Mouse (Mus musculus): ENCODE measurements at regions not wholly inside any gene's neighbourhood (a gene's known extent, or its start where the extent isn't known, plus 50 kb on each side); places are given as distances from the start of the nearest gene placed in this dataset.

DNA sequence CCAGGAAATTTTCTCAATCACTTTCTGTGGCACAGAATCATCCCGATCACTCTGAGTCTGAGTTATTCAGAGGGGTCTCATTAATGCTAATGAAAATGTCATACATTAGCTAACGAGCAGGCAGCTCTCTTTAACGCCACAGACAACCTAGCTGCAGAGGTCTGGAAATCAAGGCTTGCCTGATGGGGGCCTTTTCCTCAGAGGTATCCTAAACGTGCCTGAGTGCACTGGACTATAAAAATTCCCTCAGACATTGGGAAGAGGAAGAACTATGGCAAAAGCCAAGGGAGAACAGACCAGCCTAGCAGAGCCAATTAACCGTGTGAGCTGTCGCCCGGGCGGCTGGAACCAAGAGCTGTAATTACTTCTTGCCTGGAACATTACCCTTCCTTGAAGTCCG, 245.5 kb downstream of the Adgra3 start:
- Histone ChIP-seq H3K27me3 (ENCODE audit: control insufficient read depth) (no peaks in the 10 kb centered on the region), H3K4me1 (ENCODE audit: control insufficient read depth) (no peaks in the 10 kb centered on the region), H3K4me3 (replicated peaks) (no peak overlapping the region), H3K36me3 (ENCODE audit: control insufficient read depth) (no peaks in the 10 kb centered on the region), H3K9me3 (ENCODE audit: control insufficient read depth, low read length) (no peaks in the 10 kb centered on the region)
- TF ChIP-seq GATA1 (IDR thresholded peaks at IDR 0.05; ENCODE audit: low read length) (no peak), TAL1 (IDR thresholded peaks at IDR 0.05; ENCODE audit: low read length) (no peak)

DNA sequence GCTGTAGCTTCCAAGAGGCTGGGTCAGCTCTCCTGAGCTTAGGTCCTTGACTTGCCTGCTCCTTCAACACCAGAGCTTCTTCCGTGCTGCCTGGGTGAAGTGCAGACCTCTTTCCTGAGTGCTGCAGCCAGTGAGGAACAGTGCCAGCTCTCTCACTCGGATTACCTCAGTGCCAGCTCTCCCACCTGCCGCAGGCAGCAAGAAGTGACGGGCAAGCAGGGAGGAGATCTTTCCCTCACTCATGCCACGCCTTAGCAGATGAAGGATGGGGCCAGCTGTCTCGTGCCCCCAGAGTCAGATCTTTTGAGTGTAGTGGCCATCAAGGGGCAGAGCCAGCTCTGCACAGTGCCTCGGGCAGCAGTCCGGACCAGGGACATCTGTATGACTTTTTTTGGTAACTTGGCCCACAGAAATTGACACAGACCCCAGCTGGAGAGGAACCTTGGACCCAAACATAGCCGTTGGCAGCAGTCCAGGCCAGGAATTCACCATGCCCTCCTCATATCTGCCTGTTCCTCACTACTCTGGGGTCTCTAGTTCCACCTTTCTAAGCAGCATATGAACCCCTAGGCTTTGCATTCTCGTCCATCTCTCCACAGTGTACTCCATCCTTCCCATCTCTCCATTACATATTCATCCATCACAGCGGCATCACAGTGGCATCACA, 263.9 kb upstream of the Kcnip4 start:
- no peaks in the 10 kb centered on the region for H3K36me3 ChIP-seq (ENCODE audit: control insufficient read depth)
- H3K4me3 ChIP-seq (replicated peaks) = no peak overlapping the region
- no peaks in the 10 kb centered on the region for H3K4me1 ChIP-seq (ENCODE audit: control insufficient read depth)
- TF ChIP-seq TAL1 (IDR thresholded peaks at IDR 0.05; ENCODE audit: low read length) (no peak), GATA1 (IDR thresholded peaks at IDR 0.05; ENCODE audit: low read length) (no peak)
- no peaks in the 10 kb centered on the region for H3K27me3 ChIP-seq (ENCODE audit: control insufficient read depth)
- peaks cover 6% of the 10 kb centered on the region for H3K9me3 ChIP-seq (ENCODE audit: control insufficient read depth, low read length)

DNA sequence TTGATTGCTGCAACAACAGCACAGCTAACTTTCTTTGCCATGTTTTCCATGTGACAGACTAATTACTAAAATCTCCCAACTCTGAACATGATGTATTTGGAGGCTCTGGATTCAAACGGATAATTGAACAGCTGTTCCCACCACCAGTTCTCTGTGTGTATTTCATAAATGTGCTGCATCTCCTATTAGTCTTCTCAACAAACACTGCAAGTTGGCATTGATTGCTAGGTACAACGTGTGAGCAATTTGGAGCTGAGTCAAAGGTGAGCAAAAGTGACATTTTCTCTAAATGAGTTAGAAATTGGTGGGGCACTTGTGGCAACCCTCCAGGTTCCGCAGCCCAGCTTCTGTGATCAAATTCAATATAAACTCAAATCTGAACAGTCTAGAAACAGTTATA, 259.0 kb upstream of the Kcnip4 start:
- Histone ChIP-seq H3K27me3 (ENCODE audit: control insufficient read depth) (no peaks in the 10 kb centered on the region), H3K4me1 (ENCODE audit: control insufficient read depth) (no peaks in the 10 kb centered on the region), H3K4me3 (replicated peaks) (no peak overlapping the region), H3K36me3 (ENCODE audit: control insufficient read depth) (no peaks in the 10 kb centered on the region), H3K9me3 (ENCODE audit: control insufficient read depth, low read length) (peaks cover 6% of the 10 kb centered on the region)
- TF ChIP-seq TAL1 (IDR thresholded peaks at IDR 0.05; ENCODE audit: low read length) (no peak), GATA1 (IDR thresholded peaks at IDR 0.05; ENCODE audit: low read length) (no peak)

DNA sequence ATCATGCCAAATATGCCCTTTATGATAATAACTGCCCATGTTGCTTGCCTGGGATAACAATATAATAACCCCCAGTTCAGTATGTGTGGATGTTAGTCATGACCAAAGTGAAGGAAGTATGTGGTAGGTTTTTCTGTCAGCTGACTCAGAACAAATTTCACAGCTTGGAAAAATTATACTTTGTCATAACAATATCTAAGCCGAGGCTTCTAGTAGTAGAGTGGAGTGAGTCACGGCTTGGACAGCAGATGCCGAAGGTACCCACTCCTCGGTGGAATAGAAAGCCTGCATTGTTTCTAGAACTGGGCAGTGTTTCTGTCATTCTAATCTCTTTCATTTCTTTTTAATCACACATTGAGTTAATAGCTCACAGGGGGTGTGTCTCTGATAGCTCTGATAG, 236.3 kb upstream of the Kcnip4 start:
- Histone ChIP-seq H3K9me3 (ENCODE audit: control insufficient read depth, low read length) (no peaks in the 10 kb centered on the region), H3K27me3 (ENCODE audit: control insufficient read depth) (no peaks in the 10 kb centered on the region), H3K36me3 (ENCODE audit: control insufficient read depth) (no peaks in the 10 kb centered on the region), H3K4me3 (replicated peaks) (no peak overlapping the region), H3K4me1 (ENCODE audit: control insufficient read depth) (no peaks in the 10 kb centered on the region)
- TF ChIP-seq GATA1 (IDR thresholded peaks at IDR 0.05; ENCODE audit: low read length) (no peak), TAL1 (IDR thresholded peaks at IDR 0.05; ENCODE audit: low read length) (no peak)

DNA sequence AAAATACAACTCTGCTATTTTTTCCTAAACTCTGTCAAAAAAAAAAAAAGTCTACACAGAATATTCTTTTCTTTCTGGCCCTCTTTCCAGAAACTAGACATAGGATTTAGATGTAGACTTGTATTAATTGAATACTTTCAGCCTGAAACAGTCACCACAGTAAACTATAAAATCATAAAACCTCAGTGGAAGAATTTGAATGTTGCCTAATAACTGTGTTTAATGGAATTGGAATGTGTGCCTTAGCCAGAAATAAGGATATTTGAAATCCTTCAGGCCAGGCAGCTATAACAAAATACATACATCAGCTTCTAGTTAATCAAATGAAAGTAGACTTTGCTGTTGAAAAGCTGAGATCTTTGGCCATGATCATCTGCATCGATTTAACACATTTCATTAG, 230.8 kb upstream of the Kcnip4 start:
- Histone ChIP-seq H3K4me3 (replicated peaks) (no peak overlapping the region), H3K9me3 (ENCODE audit: control insufficient read depth, low read length) (no peaks in the 10 kb centered on the region; the same call in 1 of the 2 replicates), H3K4me1 (ENCODE audit: control insufficient read depth) (no peaks in the 10 kb centered on the region), H3K36me3 (ENCODE audit: control insufficient read depth) (no peaks in the 10 kb centered on the region), H3K27me3 (ENCODE audit: control insufficient read depth) (no peaks in the 10 kb centered on the region)
- TF ChIP-seq GATA1 (IDR thresholded peaks at IDR 0.05; ENCODE audit: low read length) (no peak), TAL1 (IDR thresholded peaks at IDR 0.05; ENCODE audit: low read length) (no peak)

DNA sequence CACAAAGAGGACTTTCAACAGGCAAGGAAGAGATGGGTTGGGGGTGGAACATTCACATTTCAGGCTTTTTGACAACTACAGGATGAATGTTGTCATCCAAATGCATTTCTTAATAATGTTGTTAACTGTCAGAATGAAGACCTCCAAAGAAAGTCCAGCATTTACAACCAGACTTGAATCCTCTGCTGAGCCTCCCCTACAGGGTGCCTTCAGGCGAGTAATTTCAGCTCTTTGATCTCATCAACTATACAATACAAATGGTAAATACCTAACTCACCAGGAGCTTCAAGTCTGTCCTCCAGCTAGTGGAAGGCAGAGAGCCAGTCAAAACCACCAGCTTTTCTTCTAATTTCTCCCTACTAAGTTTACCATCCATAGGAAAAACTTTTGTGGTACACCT, 187.9 kb upstream of the Kcnip4 start:
- no peaks in the 10 kb centered on the region for H3K27me3 ChIP-seq (ENCODE audit: control insufficient read depth)
- H3K9me3 ChIP-seq (ENCODE audit: control insufficient read depth, low read length) = no peaks in the 10 kb centered on the region
- TF ChIP-seq GATA1 (IDR thresholded peaks at IDR 0.05; ENCODE audit: low read length) (no peak), TAL1 (IDR thresholded peaks at IDR 0.05; ENCODE audit: low read length) (no peak)
- H3K4me1 ChIP-seq (ENCODE audit: control insufficient read depth) = no peaks in the 10 kb centered on the region
- no peak overlapping the region for H3K4me3 ChIP-seq (replicated peaks)
- no peaks in the 10 kb centered on the region for H3K36me3 ChIP-seq (ENCODE audit: control insufficient read depth)

DNA sequence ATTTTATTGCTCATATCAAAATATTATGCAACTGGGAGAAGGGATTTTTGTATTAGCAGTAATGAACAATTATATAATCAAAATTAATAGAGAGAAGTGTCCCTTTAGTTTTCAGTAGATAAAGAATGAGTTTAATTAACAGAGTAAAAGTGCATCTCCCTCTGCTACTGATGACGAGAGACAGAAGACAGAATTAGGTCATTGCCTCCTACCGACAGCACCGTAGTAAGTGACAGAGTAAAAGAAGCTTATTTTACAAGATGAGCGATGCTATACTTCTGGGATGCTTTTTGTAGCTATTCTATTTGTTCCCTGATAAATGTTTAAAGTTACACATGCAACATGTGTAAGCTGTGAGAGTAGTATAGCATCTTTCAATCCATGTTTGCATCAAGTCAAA, 157.4 kb upstream of the Kcnip4 start:
- Histone ChIP-seq H3K4me3 (replicated peaks) (no peak overlapping the region), H3K27me3 (ENCODE audit: control insufficient read depth) (no peaks in the 10 kb centered on the region), H3K4me1 (ENCODE audit: control insufficient read depth) (no peaks in the 10 kb centered on the region), H3K9me3 (ENCODE audit: control insufficient read depth, low read length) (no peaks in the 10 kb centered on the region), H3K36me3 (ENCODE audit: control insufficient read depth) (no peaks in the 10 kb centered on the region)
- TF ChIP-seq GATA1 (IDR thresholded peaks at IDR 0.05; ENCODE audit: low read length) (no peak), TAL1 (IDR thresholded peaks at IDR 0.05; ENCODE audit: low read length) (no peak)

DNA sequence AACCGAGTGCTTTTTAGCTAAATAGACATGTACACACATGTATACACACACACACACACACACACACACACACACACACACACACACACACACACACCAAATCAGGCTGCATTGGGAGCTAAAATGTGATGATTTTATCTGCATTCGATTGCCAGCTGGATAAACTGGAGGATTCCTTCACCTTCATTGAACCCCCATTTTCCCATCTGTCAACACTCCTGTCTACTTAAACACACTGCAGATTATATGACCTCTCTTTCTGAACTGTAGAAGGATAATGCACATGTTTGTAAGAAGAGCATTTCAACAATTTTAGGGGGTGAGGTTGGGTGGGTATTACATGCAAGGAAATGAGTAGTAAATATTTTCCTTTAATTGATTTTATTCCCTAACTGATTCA, 156.8 kb upstream of the Kcnip4 start:
- H3K4me3 ChIP-seq (replicated peaks) = no peak overlapping the region
- TF ChIP-seq GATA1 (IDR thresholded peaks at IDR 0.05; ENCODE audit: low read length) = no peak
- no peak for TF ChIP-seq TAL1 (IDR thresholded peaks at IDR 0.05; ENCODE audit: low read length)
- H3K9me3 ChIP-seq (ENCODE audit: control insufficient read depth, low read length) = no peaks in the 10 kb centered on the region
- no peaks in the 10 kb centered on the region for H3K27me3 ChIP-seq (ENCODE audit: control insufficient read depth)
- no peaks in the 10 kb centered on the region for H3K4me1 ChIP-seq (ENCODE audit: control insufficient read depth)
- no peaks in the 10 kb centered on the region for H3K36me3 ChIP-seq (ENCODE audit: control insufficient read depth)

DNA sequence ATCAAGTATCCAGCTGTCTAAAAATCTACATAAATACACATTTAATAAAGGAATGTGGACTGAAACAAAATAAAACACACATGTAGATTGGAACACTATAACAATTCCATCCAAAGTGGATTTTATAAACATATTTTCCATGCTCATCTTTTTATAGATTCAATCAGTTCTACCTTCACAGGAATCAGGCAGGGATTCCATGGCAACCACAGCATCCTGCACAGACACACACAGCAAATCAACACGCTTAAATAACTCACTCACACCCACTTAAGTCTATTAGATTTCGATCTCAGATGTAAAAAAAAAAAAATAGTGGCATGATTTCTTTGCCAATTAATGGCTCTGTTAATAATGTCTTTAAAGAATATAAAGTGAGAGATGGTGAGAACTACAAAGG, 151.2 kb upstream of the Kcnip4 start:
- Histone ChIP-seq H3K36me3 (ENCODE audit: control insufficient read depth) (no peaks in the 10 kb centered on the region), H3K9me3 (ENCODE audit: control insufficient read depth, low read length) (no peaks in the 10 kb centered on the region), H3K4me3 (replicated peaks) (no peak overlapping the region), H3K27me3 (ENCODE audit: control insufficient read depth) (no peaks in the 10 kb centered on the region), H3K4me1 (ENCODE audit: control insufficient read depth) (no peaks in the 10 kb centered on the region)
- TF ChIP-seq GATA1 (IDR thresholded peaks at IDR 0.05; ENCODE audit: low read length) (no peak), TAL1 (IDR thresholded peaks at IDR 0.05; ENCODE audit: low read length) (no peak)

DNA sequence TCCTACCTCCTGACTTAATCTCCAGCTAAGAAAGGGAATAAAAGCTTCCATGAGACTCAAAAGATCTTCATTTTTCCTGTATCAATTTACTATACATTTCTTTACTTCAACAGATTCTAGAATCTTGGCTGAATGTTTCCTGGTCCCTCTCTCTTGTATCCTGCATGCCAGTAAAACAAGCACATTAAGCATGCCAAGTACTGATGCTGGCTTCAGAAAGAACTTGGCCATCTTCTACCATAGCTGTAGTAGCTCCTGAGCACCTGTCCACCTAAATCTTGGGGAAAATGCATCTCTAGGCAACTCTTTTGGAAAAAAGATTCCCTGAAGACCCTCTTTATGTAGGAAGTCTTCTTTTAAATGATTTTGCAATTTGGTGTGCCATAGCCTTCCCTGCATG, 140.5 kb upstream of the Kcnip4 start:
- TF ChIP-seq GATA1 (IDR thresholded peaks at IDR 0.05; ENCODE audit: low read length) (no peak), TAL1 (IDR thresholded peaks at IDR 0.05; ENCODE audit: low read length) (no peak)
- no peaks in the 10 kb centered on the region for H3K9me3 ChIP-seq (ENCODE audit: control insufficient read depth, low read length)
- no peaks in the 10 kb centered on the region for H3K27me3 ChIP-seq (ENCODE audit: control insufficient read depth)
- H3K4me3 ChIP-seq (replicated peaks) = no peak overlapping the region
- no peaks in the 10 kb centered on the region for H3K4me1 ChIP-seq (ENCODE audit: control insufficient read depth)
- no peaks in the 10 kb centered on the region for H3K36me3 ChIP-seq (ENCODE audit: control insufficient read depth)

Measured in erythroblast, embryonic 14.5 days (primary cell).